8 mouse cellular contexts compared by ENCODE assay signal in the genomic region with DNA sequence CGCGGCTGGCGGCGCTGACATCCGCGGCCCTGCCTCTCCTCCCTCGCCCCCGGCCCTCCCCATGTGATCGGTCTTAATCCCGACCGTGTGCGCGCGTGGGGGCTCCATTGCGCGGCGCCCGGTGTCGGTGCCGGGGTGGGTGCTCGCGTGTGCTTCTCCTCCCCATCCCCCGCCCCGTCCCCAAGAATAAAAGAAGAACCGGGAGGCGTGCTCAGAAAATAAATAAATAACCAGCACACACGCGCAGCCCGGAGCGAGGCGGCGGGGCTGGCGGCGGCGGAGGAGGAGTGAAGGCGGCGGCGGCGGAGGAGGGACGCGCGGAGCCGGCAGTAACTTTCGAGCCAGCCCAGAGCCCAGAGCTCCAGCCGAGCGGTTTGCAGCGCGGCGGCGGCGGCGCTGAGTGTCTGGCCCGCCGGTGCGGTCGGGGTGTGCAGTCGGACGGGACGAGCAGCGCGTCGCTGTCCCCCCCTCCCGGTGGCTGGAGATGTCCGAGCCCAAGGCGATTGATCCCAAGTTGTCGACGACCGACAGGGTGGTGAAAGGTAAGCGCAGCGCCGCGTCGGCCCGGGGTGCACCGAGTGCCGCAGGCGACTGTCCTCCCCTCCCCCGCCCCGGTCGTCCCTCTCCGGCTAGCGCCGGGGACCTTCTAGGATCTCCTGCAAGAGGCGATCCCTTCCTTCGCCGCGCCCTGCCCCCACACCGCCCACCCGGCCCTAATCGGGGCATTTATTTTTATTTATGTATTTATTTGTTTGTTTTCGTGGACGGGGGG. TPM values are rescaled to one million over a fixed set of nuclear protein-coding genes. Genes with fewer than 3 reads are reported as not detected.
A peak's percentile ranks its signal among the peaks of the same experiment; 100 is the strongest.
DNase-seq lines count a peak whose midpoint lies in the region; ATAC-seq and TF ChIP-seq lines count a peak whose summit lies in the region.

No protein-coding gene starts in this region.

- no peaks in the 10 kb centered on the region for H3K36me3 ChIP-seq in G1E (replicated peaks)
- no peaks in the 10 kb centered on the region for H3K36me3 ChIP-seq in hindbrain, embryonic 10.5 days

- under 1% methylated on average over 92 of the region's 92 CpGs for WGBS in hindbrain, embryonic 10.5 days

- H3K4me1 ChIP-seq in G1E (ENCODE audit: insufficient read depth, low read depth, low read length): peaks cover 29% of the 10 kb centered on the region
- H3K4me1 ChIP-seq in hindbrain, embryonic 10.5 days (replicated peaks): peaks cover 22% of the 10 kb centered on the region

- TF ChIP-seq CTCF in G1E (IDR thresholded peaks at IDR 0.05; ENCODE audit: low read depth, low read length): no peak

- H3K4me3 ChIP-seq in G1E (ENCODE audit: low read depth, low read length): peak overlapping the region; percentile 96
- H3K4me3 ChIP-seq in hindbrain, embryonic 10.5 days: peak overlapping the region; percentile 90

- DNase-seq in G1E (ENCODE audit: low spot score): peak; percentile 68
- DNase-seq in cerebellum, adult 11-12 months: peak; percentile 77
- DNase-seq in forelimb bud, embryonic 11.5 days (ENCODE audit: low read depth, low spot score): peak; percentile 44
- peak; percentile 74 for DNase-seq in hindbrain, embryonic 10.5 days (ENCODE audit: low spot score)
- peak; percentile 66 for DNase-seq in layer of hippocampus, postnatal 14 days (ENCODE audit: low spot score in 2 of 2)
- DNase-seq in lung, postnatal 10 days: peak; percentile 70
- peak; percentile 69 for DNase-seq in ovary, postnatal 36 days (ENCODE audit: low spot score)
- peak; percentile 66 for DNase-seq in thymus, postnatal 14 days

- no peaks in the 10 kb centered on the region for H3K27me3 ChIP-seq in G1E (ENCODE audit: insufficient read depth, low read length)
- no peaks in the 10 kb centered on the region for H3K27me3 ChIP-seq in hindbrain, embryonic 10.5 days (ENCODE audit: insufficient read depth, poor library complexity, severe bottlenecking)

- ATAC-seq in G1E (ENCODE audit: extremely low read depth, insufficient number of reproducible peaks, low FRiP score, poor library complexity, severe bottlenecking): no peak

- H3K9me3 ChIP-seq in G1E (replicated peaks): no peaks in the 10 kb centered on the region
- no peaks in the 10 kb centered on the region for H3K9me3 ChIP-seq in hindbrain, embryonic 10.5 days

- H3K27ac ChIP-seq in hindbrain, embryonic 10.5 days: peak overlapping the region; percentile 95

RNA-seq across cellular contexts. Expression of gene Ppp3ca, which starts 0.6 kb away (rescaled TPM):
- 74.2 and 75.5 TPM in 2 replicates for total RNA-seq in G1E (2014; fragmentation: Nextera tagmentation)
- 51.0 and 52.8 TPM in 2 replicates for total RNA-seq in G1E (2017)
- polyA plus RNA-seq in G1E (2012): 49.6 and 75.9 TPM in 2 replicates
- 29.3 and 44.0 TPM in 2 replicates for polyA plus RNA-seq in hindbrain, embryonic 10.5 days (2016; fragmentation: Nextera tagmentation; extraction: Ambion mirVana)
- 100 to 1,000 TPM; 988 to 997 TPM for total RNA-seq in layer of hippocampus, postnatal 14 days (2021)

Comparison
In these comparisons a context has a peak if more than half of its experiments do, and no peak if none do; other contexts are left out.
1. RNA of gene Ppp3ca, which starts 0.6 kb away (total RNA-seq): 988 to 997 TPM in layer of hippocampus, postnatal 14 days; 51.0 to 75.5 TPM in G1E; every median in the first group is over 10 times any median in the second.
2. Peak in every context shown above with its lines, with median percentiles within 50 percentile points of each other: DNase-seq.